Mouse (Mus musculus): ENCODE measurements around the gene Igfbp5. TPM values are rescaled to one million over a fixed set of nuclear protein-coding genes. Genes with fewer than 3 reads are reported as not detected.

Gene Igfbp5
- polyA plus RNA-seq, 1 experiment from 2014 or later = 80.3 TPM

DNA sequence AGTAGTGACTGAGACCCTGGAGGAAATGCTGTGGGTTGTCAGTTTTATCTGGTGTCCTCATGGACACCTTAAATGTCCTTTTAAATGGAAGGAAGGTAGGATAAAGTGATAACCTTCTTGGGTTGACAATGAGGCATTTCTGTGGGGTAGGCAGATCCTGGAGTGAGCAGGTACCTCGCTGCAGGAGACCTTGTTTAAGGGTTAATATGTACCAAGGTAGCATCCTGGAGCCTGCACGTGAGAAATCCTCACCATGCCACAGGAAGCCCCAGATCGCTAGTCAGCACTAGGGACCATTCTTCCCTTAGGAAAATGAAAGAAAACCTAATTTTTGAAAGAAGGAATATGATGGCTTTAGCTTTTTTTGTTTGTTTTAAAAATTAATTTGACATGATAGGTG lies 1.0 kb upstream of the Igfbp5 start:
- 0 out of 2 replicates have a peak overlapping the region, but pooled peaks have one; percentile 35 for H3K27ac ChIP-seq
- peaks cover 40% of the 10 kb centered on the region for H3K27me3 ChIP-seq
- H3K36me3 ChIP-seq = no peaks in the 10 kb centered on the region
- WGBS = 6% methylated on average over 3 of the region's 3 CpGs
- no peak for ATAC-seq (ENCODE audit: insufficient number of reproducible peaks, insufficient read depth, low FRiP score, low TSS enrichment, low read depth)
- H3K4me1 ChIP-seq (replicated peaks) = peaks cover 60% of the 10 kb centered on the region
- no peaks in the 10 kb centered on the region for H3K9me3 ChIP-seq
- H3K4me3 ChIP-seq (replicated peaks) = peak overlapping the region; percentile 72; the same call in 1 of the 2 replicates
- 0 out of 2 replicates have a peak overlapping the region, but pooled peaks have one; percentile 87 for H3K9ac ChIP-seq (replicated peaks)
- H3K4me2 ChIP-seq = peak overlapping the region; percentile 93

DNA sequence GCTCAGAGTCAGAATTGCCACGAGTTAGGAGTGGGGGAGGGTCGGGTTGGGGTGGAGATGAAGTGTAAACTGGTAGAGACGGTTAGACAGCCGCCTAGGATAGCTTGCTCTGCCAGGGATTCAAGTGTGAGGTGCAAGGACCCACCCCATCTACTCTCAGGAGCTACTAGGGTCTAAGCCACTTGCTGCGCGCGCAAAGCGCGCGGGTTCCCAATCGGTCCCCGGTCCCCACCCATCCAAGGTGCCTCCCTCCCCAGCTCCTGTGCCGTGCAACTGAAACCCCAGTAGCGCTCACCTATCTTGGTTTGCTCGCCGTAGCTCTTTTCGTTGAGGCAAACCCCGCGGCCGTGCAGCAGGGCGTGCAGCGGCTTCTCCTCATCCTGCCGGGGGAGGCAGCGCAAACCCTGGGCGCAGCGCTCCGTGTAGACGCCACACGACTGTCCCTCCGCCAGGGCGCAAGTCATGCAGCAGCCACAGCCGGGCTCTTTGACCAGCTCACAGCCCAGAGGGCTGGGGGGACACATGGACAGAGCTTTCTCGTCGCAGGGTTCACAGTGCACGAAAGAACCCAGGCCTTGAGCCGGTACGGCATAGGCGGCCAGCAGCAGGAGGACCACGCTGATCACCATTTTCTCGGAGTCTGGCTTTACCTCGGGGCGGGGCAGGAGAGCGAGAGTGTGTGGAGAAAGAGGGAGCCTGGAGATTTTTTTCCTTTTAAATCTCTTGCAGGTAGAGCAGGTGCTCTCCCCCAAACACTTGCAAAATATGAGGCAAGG lies 985 bp downstream of the Igfbp5 start:
- WGBS = under 1% methylated on average over 43 of the region's 43 CpGs
- H3K36me3 ChIP-seq = no peaks in the 10 kb centered on the region

DNA sequence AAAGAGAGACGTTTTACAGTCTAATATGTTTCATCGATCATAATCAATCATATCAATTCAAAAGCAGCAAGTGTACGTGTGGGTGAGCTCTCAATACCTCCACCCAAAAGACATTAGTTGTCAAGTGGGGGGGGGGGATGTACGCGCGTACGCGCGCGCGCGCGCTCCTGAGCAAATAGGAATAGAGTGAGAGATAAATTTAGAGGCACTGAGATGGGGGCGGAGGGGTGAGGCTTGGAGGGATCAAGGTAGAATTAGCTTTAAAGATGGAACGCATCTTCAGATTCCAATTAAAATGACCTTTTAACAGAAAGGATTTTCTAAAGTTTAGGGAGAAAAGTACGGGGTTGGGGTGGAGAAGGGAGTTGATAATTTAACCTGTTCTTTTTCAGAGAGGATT lies 1.6 kb downstream of the Igfbp5 start:
- no peak for ATAC-seq (ENCODE audit: insufficient number of reproducible peaks, insufficient read depth, low FRiP score, low TSS enrichment, low read depth)
- under 1% methylated on average over 16 of the region's 16 CpGs for WGBS
- Histone ChIP-seq H3K4me2 (peak overlapping the region; percentile 93), H3K36me3 (no peaks in the 10 kb centered on the region), H3K4me3 (replicated peaks) (peak overlapping the region; percentile 72), H3K4me1 (replicated peaks) (peaks cover 68% of the 10 kb centered on the region), H3K27ac (peak overlapping the region; percentile 87), H3K9ac (replicated peaks) (peak overlapping the region; percentile 87; the same call in 1 of the 2 replicates), H3K9me3 (no peaks in the 10 kb centered on the region), H3K27me3 (peaks cover 40% of the 10 kb centered on the region)

More for the DNA sequence above, 985 bp downstream of the Igfbp5 start:
- Histone ChIP-seq H3K4me1 (replicated peaks) (peaks cover 73% of the 10 kb centered on the region), H3K4me3 (replicated peaks) (peak overlapping the region; percentile 72), H3K4me2 (peak overlapping the region; percentile 93), H3K27ac (peak overlapping the region; percentile 87), H3K9ac (replicated peaks) (peak overlapping the region; percentile 87), H3K27me3 (peaks cover 40% of the 10 kb centered on the region), H3K9me3 (no peaks in the 10 kb centered on the region)
- no peak for ATAC-seq (ENCODE audit: insufficient number of reproducible peaks, insufficient read depth, low FRiP score, low TSS enrichment, low read depth)

DNA sequence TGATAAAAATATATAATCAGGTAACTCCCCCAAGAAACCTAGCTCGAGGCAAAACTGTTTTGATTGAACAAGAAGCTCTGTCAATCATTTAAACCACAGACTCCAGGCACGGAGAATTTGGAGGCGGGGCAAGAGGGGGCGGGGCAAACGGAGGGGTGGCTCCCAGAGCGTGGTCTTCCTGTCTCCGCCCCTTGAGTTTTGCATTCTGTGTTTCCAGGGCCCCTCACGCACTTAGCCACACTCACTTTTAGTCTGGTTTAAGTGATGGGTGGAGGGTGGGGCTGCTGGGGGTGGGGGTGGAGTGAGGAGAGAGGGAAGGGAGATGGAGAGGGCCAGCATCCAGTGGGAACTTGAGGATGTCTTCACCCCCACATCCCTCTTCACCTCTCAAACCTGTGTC lies 2.2 kb downstream of the Igfbp5 start:
- H3K4me2 ChIP-seq = peak overlapping the region; percentile 93
- peak overlapping the region; percentile 72 for H3K4me3 ChIP-seq (replicated peaks)
- peak overlapping the region; percentile 87 for H3K27ac ChIP-seq
- WGBS = 0% methylated on average over 8 of the region's 8 CpGs
- no peak for ATAC-seq (ENCODE audit: insufficient number of reproducible peaks, insufficient read depth, low FRiP score, low TSS enrichment, low read depth)
- peaks cover 40% of the 10 kb centered on the region for H3K27me3 ChIP-seq
- no peaks in the 10 kb centered on the region for H3K36me3 ChIP-seq
- H3K4me1 ChIP-seq (replicated peaks) = peaks cover 68% of the 10 kb centered on the region
- no peaks in the 10 kb centered on the region for H3K9me3 ChIP-seq
- H3K9ac ChIP-seq (replicated peaks) = no peak overlapping the region

DNA sequence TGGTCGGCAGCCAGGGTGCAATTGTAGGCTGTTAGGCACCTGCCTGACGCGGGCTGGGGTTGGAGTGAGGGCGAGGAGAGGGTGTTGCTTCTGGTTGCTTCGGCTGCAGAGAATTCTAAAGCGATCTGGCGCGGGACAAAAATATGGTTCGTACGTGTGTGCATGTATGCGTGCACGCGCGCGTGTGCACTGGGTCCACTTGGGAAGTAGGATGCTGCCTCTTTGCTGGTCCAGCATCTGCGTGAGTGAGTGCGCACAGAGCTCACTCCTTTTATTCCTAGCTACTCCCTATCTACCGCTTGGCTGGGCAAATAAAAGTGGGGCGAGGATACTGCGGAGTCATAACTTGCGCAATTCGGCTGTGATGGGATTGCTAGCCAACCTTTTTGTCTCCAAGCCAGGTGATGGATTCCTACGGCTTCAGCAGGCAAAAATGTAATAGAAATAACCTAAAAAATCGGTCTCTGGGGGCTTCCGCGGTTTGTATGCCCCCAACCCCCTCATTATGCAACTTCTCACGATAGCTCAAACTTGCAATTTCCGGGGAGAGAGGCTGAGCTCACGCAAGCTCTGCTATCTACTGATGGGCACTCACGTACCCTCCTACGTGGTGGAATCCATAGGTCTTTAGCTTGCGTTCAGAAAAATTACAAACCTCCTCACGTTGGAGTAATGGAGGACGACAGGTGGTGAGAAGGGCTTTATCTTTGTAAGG lies 2.8 kb downstream of the Igfbp5 start:
- peak overlapping the region; percentile 72 for H3K4me3 ChIP-seq (replicated peaks)
- H3K36me3 ChIP-seq = no peaks in the 10 kb centered on the region
- H3K9me3 ChIP-seq = no peaks in the 10 kb centered on the region
- peak overlapping the region; percentile 93 for H3K4me2 ChIP-seq
- H3K27ac ChIP-seq = 0 out of 2 replicates have a peak overlapping the region, but pooled peaks have one; percentile 17
- peak overlapping the region; percentile 44; the same call in 1 of the 2 replicates for H3K9ac ChIP-seq (replicated peaks)
- peaks cover 71% of the 10 kb centered on the region for H3K4me1 ChIP-seq (replicated peaks)
- ATAC-seq (ENCODE audit: insufficient number of reproducible peaks, insufficient read depth, low FRiP score, low TSS enrichment, low read depth) = no peak
- under 1% methylated on average over 34 of the region's 34 CpGs for WGBS
- peaks cover 33% of the 10 kb centered on the region for H3K27me3 ChIP-seq

DNA sequence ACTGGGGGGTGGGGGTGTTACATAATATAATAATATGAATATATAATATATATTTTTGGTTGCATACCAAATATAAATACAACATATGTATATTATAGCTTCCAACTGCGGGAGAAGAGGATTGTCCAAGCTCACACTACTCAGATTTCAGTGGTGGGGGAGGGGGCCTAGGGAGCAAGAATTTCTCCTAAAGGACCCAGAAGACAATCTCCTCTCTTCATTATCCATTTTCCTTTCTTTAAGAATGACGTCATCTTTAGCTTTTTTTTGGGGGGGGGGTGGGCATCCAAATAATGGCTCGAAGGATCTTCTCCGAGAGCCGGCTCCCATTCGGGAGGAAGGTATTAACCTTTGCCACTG lies 3.4 kb downstream of the Igfbp5 start:
- H3K9me3 ChIP-seq = no peaks in the 10 kb centered on the region
- H3K27me3 ChIP-seq = peaks cover 28% of the 10 kb centered on the region
- no peak for ATAC-seq (ENCODE audit: insufficient number of reproducible peaks, insufficient read depth, low FRiP score, low TSS enrichment, low read depth)
- no peak overlapping the region; the same call in 1 of the 2 replicates for H3K9ac ChIP-seq (replicated peaks)
- WGBS = under 1% methylated on average over 6 of the region's 6 CpGs
- H3K27ac ChIP-seq = 0 out of 2 replicates have a peak overlapping the region, but pooled peaks have one; percentile 17
- peak overlapping the region; percentile 72 for H3K4me3 ChIP-seq (replicated peaks)
- H3K4me1 ChIP-seq (replicated peaks) = peaks cover 73% of the 10 kb centered on the region
- 0 out of 2 replicates have a peak, but pooled peaks cover 3% of the 10 kb centered on the region for H3K36me3 ChIP-seq
- peak overlapping the region; percentile 93 for H3K4me2 ChIP-seq

DNA sequence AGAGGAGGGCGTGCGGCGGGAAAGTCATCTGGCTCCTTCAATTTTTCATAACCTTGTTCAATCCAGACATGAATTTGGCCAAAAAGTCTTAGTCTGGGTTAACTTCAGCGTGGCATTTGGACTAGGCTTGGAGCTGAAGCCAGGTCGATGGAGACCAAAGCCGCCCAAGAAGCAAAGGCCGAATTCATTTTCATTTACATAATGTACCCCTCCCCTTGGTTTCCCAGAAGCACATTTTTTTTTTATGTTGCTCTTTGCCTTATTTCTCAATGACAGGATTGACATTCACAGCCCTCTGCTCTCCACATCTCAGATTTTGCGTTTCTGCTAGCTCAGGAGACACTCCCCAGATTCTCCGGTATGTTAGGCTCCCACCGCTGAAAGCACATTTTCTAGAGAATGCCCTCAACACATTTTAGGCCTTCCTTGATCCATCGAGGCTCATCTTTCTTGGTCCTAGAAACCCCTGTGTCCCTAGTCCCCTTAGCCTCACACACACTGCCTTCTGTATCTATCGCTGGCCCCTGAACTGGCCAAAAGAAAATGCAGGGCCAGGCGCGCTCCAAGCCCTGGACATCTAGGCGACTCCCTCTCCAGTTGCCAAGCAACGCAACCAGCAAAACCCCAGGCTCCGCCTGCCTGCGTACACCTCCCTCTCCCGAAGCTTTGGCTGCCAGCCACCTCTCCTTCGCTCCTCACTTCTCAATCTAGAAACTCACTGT lies 3.9 kb downstream of the Igfbp5 start:
- Histone ChIP-seq H3K4me1 (replicated peaks) (peaks cover 71% of the 10 kb centered on the region), H3K27ac (0 out of 2 replicates have a peak overlapping the region, but pooled peaks have one; percentile 41), H3K27me3 (peaks cover 27% of the 10 kb centered on the region), H3K9ac (replicated peaks) (peak overlapping the region; percentile 34), H3K4me2 (peak overlapping the region; percentile 93), H3K9me3 (no peaks in the 10 kb centered on the region), H3K36me3 (0 out of 2 replicates have a peak, but pooled peaks cover 3% of the 10 kb centered on the region), H3K4me3 (replicated peaks) (peak overlapping the region; percentile 72)
- WGBS = 1% methylated on average over 20 of the region's 20 CpGs
- ATAC-seq (ENCODE audit: insufficient number of reproducible peaks, insufficient read depth, low FRiP score, low TSS enrichment, low read depth) = peak; percentile 11; the same call in 1 of the 2 replicates

DNA sequence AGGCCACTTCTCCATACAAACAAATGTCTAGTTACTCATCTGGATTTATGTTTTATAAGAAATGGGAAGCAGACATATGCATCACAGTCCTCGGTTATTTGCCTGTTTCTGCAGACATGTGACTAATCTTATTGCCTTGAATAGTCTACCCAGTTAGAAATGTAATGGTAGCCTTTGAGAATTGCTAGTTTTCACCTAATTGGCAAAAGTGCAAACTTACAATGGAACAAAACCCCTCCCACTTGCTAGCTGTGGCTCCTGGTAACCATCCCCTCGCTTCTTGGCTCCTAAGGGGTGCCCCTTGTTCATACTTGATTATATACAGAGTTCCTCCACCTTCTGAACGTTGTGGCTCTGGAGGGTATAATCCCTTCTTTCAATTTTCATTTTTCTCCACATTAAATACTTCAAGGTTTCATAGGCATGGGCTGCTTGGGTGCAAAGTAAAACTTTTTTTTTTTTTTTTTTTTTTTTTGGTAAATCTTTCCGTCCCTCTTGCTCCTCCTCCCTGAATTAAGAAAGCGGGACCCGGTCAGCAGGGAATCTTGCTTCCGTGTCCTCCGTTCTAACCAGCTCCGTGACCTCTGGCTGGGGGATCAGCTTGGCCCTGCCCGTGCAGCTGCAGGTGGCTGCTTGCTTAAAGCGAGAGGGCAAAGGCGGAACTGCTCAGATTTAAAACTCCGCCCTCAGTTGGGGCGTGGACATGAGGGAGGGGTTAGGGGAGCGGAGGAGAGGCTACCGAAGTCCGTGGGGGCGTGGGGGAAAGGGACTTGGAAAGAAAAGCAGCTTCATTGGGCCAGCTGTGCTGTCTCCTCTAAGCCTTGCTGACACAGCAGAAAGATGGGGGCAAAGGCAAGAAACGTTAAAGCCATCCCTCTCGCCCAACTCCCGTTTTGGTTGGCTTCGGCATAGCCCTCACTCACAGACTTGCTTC lies 4.7 kb downstream of the Igfbp5 start:
- Histone ChIP-seq H3K36me3 (0 out of 2 replicates have a peak, but pooled peaks cover 3% of the 10 kb centered on the region), H3K4me1 (replicated peaks) (peaks cover 63% of the 10 kb centered on the region), H3K9me3 (no peaks in the 10 kb centered on the region), H3K27me3 (peaks cover 27% of the 10 kb centered on the region), H3K4me2 (peak overlapping the region; percentile 93), H3K9ac (replicated peaks) (0 out of 2 replicates have a peak overlapping the region, but pooled peaks have one; percentile 34), H3K4me3 (replicated peaks) (peak overlapping the region; percentile 72), H3K27ac (no peak overlapping the region)
- WGBS = 7% methylated on average over 22 of the region's 22 CpGs
- no peak for ATAC-seq (ENCODE audit: insufficient number of reproducible peaks, insufficient read depth, low FRiP score, low TSS enrichment, low read depth)

DNA sequence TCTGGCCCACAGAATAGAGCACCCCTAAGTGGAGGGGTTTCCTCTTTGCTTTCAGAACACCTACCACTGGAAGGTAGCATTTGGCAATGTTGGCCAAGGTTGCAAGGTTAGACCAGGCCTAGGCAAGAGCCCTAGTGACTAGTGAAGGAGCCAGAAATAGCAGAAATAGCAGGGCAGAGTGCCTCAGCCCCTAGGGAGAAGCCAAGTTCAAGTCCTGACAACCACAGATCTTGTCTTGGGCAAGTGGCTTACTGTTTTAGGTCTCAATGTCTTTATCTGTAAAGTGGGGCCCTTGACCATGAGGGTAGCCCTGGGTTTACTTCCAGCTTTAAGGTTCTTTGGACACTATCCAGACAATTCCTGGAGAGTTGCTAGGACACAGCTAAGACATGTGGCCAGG lies 5.4 kb downstream of the Igfbp5 start:
- H3K27ac ChIP-seq = no peak overlapping the region
- peaks cover 27% of the 10 kb centered on the region for H3K27me3 ChIP-seq
- no peaks in the 10 kb centered on the region for H3K9me3 ChIP-seq
- no peak overlapping the region for H3K9ac ChIP-seq (replicated peaks)
- peaks cover 6% of the 10 kb centered on the region; the same call in 1 of the 2 replicates for H3K36me3 ChIP-seq
- peaks cover 58% of the 10 kb centered on the region for H3K4me1 ChIP-seq (replicated peaks)
- H3K4me2 ChIP-seq = peak overlapping the region; percentile 93
- no peak for ATAC-seq (ENCODE audit: insufficient number of reproducible peaks, insufficient read depth, low FRiP score, low TSS enrichment, low read depth)
- no peak overlapping the region for H3K4me3 ChIP-seq (replicated peaks)

Measured in limb, embryonic 12.5 days (tissue).